Mouse (Mus musculus) C2C12 (cell line): ENCODE data around the gene Lim2.

Source experiments
- CTCF ChIP-seq: IDR thresholded peaks from one replicate; pipeline ENCODE4 v1.5.1; 2011; ENCODE audit not compliant: control insufficient read depth, insufficient read depth, insufficient read length
- USF1 ChIP-seq: IDR thresholded peaks from one replicate; pipeline ENCODE4 v1.6.1; 2011; ENCODE audit warnings: low read depth, mild to moderate bottlenecking, control low read depth, moderate library complexity

GRCm38 (mm10) chr7:43443126-43443916 lies 15.9 kb downstream of the Lim2 start:
- TF ChIP-seq CTCF (no peak), USF1 (no peak)
